Mouse (Mus musculus): ENCODE results near the gene Gm49630. TPM values are rescaled to one million over a fixed set of nuclear protein-coding genes. Genes with fewer than 3 reads are reported as not detected.
"Not testable (repeated sequence)": the region's sequence is repeated elsewhere in the genome, so short reads cannot be mapped to it uniquely, and the experiment has no call there.

Gm49630 gene
- total RNA-seq, 2 experiments from 2014 or later: not detected

- DNase-seq; intact Hi-C loops (cut with DNase I; ENCODE audit: low total_unique reads): not testable (repeated sequence)
These were observed 5.3 kb upstream of the Gm49630 start for GRCm38 (mm10) chr17:7376951-7377700.

- intact Hi-C loops (cut with DNase I; ENCODE audit: low total_unique reads); DNase-seq: not testable (repeated sequence)
These were observed 2.4 kb downstream of the Gm49630 start for GRCm38 (mm10) chr17:7369401-7369800.

- intact Hi-C loops (cut with DNase I; ENCODE audit: low total_unique reads); DNase-seq: not testable (repeated sequence)
These were observed 5.0 kb downstream of the Gm49630 start for GRCm38 (mm10) chr17:7366676-7367374.

DNA sequence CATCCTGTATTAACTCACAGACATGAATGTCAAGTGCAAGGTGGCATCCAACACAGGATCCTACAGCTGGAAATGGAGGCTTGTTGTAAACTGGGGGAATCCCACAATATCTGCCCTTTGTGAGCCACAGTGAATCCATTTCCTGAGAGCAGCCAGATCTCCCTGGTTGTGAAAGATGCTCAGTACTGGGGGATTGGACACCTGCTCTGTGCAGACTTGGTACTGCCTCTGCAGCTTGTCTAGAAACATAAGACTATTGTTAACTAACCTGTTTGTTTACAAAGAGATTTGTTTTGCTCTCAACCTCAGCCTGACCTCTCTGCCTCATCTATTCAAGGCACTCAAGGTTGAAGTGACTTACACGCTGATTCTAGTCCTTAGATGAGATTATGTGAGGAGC is 5.5 kb downstream of the Gm49630 start:
- intact Hi-C loops (cut with DNase I; ENCODE audit: low total_unique reads); DNase-seq: not testable (repeated sequence)

DNA sequence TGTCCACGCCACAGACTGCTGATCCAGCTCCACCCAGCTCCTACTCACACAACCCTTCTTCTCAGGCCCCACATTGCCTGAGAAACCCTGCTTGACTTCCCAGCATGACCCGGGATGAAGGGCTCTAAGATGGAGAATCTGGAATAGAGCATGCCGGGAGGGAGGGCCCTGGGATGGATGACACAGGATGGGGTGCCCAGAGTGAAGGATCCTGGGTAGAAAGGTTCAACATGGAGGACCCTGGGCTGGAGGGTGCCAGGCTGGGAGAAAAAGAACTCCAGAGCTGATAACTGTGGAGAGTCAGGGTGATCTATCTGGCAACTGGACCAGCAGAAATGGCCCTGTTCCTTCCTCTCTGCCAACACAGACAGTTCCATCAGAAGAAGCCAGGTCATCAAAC is 6.2 kb downstream of the Gm49630 start:
- intact Hi-C loops (cut with DNase I; ENCODE audit: low total_unique reads); DNase-seq: not testable (repeated sequence)

DNA sequence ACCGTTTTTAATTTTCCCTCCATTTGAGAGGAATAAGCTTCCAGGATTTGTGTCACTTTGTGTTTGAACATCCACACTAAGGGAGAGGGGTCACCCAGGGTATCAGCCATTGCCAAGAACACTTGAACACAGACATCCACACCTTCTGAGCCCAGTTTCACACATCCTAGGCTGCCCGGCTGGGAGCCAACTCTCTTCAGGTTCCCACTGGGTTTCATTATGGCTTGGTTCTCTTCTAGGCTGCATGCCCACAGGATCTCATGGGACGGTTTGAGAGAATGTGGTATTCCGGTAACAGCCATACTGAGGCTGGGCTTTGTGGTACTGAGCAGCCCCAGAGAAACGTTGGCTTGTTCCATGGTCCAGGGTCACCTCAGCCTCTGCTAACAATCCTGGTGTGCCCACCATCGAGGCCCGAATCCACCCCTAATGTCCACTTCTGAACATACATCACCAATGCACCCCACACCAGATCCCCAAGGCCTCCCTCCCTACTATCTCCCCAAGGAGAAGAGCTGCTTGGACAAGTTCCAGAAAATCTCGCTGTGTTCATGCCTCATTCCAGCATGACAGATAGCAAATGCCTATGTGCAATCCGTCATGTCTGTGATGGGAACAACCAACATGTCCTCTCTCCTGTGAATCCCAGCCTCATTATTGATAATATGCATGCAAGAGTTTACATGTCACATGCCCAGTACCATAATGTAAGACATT is 10.9 kb downstream of the Gm49630 start:
- intact Hi-C loops (cut with DNase I; ENCODE audit: low total_unique reads): not testable (repeated sequence)
- peak; percentile 4 for DNase-seq

- intact Hi-C loops (cut with DNase I; ENCODE audit: low total_unique reads); DNase-seq: not testable (repeated sequence)
These were observed 12.0 kb downstream of the Gm49630 start for GRCm38 (mm10) chr17:7359806-7360205.

- DNase-seq; intact Hi-C loops (cut with DNase I; ENCODE audit: low total_unique reads): not testable (repeated sequence)
These were observed 19.2 kb downstream of the Gm49630 start, which contains the start of gene Ttll2 for GRCm38 (mm10) chr17:7352596-7352995. Ttll2 (minus strand) TSS chr17:7352696.

- intact Hi-C loops (cut with DNase I; ENCODE audit: low total_unique reads); DNase-seq: not testable (repeated sequence)
These were observed 23.0 kb downstream of the Gm49630 start for GRCm38 (mm10) chr17:7348765-7349164.

- DNase-seq; intact Hi-C loops (cut with DNase I; ENCODE audit: low total_unique reads): not testable (repeated sequence)
These were observed 34.4 kb downstream of the Gm49630 start for GRCm38 (mm10) chr17:7337381-7337780.

DNA sequence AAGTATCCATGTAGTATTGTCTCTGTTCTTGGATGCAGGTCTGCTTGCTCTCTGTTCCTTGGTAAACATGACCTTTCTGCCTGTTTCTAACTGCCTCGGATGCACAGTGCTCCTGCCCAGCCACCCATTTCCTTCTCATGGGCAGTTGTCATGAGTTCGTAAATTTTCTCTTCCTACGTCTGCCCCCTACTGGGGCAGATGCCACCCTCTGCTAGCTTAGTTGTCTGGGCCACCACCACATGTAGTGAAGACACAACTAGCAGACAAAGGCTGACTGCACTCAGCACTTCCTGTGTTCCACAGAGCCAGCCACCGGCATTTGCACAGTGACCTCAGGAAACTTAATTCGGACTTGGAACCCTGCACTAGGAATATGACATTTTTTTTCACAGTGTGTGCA is 39.0 kb downstream of the Gm49630 start:
- DNase-seq; intact Hi-C loops (cut with DNase I; ENCODE audit: low total_unique reads): not testable (repeated sequence)

DNA sequence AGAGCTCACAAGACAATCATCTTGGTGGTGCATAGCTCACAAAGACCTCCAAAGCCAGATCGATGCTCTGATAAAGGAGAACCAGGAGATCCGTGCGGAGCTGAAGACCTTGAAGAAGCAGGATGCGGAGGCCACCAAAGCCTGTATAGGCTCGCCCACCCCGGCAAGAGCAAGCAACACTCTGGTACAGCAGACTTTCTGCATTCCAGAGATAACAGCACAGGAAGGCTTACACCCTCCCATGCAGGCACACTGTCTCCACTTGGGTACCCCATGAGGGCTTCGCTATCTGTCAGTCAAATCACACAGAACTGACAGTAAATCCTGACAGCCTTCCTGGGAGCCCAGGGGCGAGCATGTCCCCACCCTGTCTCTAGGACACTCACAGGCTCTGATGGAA is 45.4 kb downstream of the Gm49630 start:
- DNase-seq; intact Hi-C loops (cut with DNase I; ENCODE audit: low total_unique reads): not testable (repeated sequence)

DNA sequence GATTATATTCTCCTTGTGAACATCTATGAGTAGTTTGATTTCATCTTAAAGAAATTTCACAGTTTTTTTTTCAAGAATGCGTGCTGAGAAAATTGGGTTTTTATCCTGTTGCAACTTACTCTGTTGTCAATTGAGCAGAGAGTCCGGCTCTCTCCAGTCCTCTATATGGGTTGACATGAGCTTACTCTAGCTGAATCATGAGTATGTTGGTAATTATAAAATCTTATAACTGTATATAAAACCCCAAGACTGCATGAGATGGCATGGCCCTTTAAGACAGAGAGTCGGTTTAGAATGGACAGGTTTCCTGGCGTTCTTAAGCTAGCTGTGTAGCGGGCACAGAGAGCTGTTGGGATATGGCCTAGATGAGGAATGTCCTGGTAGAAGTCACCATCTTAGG is 47.4 kb downstream of the Gm49630 start, which contains the start of gene Tcp10a:
Tcp10a (plus strand) TSS at position 301 of the 400 bp plus-strand sequence.
- DNase-seq; intact Hi-C loops (cut with DNase I; ENCODE audit: low total_unique reads): not testable (repeated sequence)

- DNase-seq; intact Hi-C loops (cut with DNase I; ENCODE audit: low total_unique reads): not testable (repeated sequence)
These were observed 52.0 kb downstream of the Gm49630 start for GRCm38 (mm10) chr17:7319789-7320188.

DNA sequence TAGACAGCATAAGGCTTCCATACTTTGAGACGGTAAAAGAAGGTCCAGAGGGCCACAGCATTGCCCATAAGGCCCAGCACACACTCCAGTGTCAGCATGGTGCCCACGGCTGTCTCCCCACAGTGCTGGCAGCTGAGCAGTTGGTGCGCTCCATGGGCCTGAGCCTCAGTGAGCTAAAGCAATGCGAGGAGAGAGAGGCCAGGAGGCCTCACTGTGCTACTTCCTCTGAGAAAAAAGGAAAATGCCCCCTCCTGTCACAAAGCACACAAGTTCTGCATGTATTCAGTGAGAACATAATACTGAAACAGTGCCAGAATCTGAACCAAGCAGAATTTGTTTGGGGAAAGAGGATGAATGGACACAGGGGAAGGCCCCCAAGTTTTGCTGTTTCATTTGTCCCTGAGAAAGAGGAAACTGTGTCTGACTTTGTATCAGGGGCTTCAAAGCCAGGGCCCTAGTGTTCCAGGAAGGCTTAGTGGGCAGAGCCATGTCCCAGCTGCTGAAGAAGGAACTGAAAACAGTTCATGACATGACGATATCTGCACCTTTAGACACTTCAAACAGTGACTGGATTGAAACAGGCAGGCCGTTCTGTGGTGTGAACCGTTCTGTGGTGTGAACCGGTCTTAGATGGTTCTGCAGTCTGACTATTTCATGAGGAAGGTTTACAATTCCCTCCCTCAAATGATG is 55.9 kb downstream of the Gm49630 start:
- intact Hi-C loops (cut with DNase I; ENCODE audit: low total_unique reads); DNase-seq: not testable (repeated sequence)

GRCm38 (mm10) chr17:7306278-7307196 is 65.2 kb downstream of the Gm49630 start:
- DNase-seq; intact Hi-C loops (cut with DNase I; ENCODE audit: low total_unique reads): not testable (repeated sequence)

Measured in gastrocnemius, postnatal 14 days (tissue).